Mouse (Mus musculus) CH12.LX (cell line): ENCODE results near the gene Ttc34.

Experiments
- E2F4 ChIP-seq: IDR thresholded peaks from 2 replicates; pipeline ENCODE4 v1.6.1; 2011; ENCODE audit warnings: low read depth, low read length, improper control_type of control experiment; ENCODE audit not compliant: insufficient replicate concordance
- POLR2A ChIP-seq: IDR thresholded peaks from 2 replicates; pipeline ENCODE4 v1.6.1; 2011; ENCODE audit warnings: low read depth, mild to moderate bottlenecking, improper control_type of control experiment, low read length
- USF1 ChIP-seq: IDR thresholded peaks from 2 replicates; pipeline ENCODE4 v1.6.1; 2014; ENCODE audit warnings: low read depth, mild to moderate bottlenecking, inconsistent platforms, low read length, improper control_type of control experiment

GRCm38 (mm10) chr4:154887593-154888250 is 50.5 kb downstream of the Ttc34 start:
- TF ChIP-seq E2F4 (no peak), POLR2A (no peak), USF1 (no peak)
